Comparison of ENCODE assay signal across 12 mouse cellular contexts in genomic region chr10:62356105-62356730, GRCm38 (mm10). TPM values are rescaled to one million over a fixed set of nuclear protein-coding genes. Genes with fewer than 3 reads are reported as not detected.
A peak's percentile ranks its signal among the peaks of the same experiment; 100 is the strongest.
DNase-seq lines count a peak whose midpoint lies in the region; TF ChIP-seq lines count a peak whose summit lies in the region.
"Had no signal": no experiment of that assay in that cellular context is flagged by ENCODE, and none has a peak within 500 bp of the region (broad histone marks: within the 10 kb centered on the region; RNA-seq: fewer than 3 reads in every experiment).

No protein-coding gene starts in this region.

- H3K27ac ChIP-seq in layer of hippocampus, adult 2 months = peak overlapping the region; percentile 40; the same call in 1 of the 2 replicates
- H3K27ac ChIP-seq: forebrain, embryonic 12.5 days; liver, embryonic 15.5 days; midbrain, embryonic 12.5 days had no signal

- peak; percentile 11 for DNase-seq in adrenal gland, postnatal 14 days
- DNase-seq in adrenal gland, adult 8-10 months = no peak
- DNase-seq in layer of hippocampus, adult 2 months (ENCODE audit: low spot score in 2 of 2) = peak; percentile 51 to 52
- DNase-seq in layer of hippocampus, postnatal 25 days (ENCODE audit: extremely low spot score in 1 of 2, low spot score in 1 of 2) = no peak
- DNase-seq in layer of hippocampus, postnatal 10 days (ENCODE audit: low spot score in 2 of 2) = peak; percentile 57 to 74
- peak; percentile 48 for DNase-seq in right cerebral cortex, postnatal 14 days
- DNase-seq in MN1 (ENCODE audit: low spot score) = no peak
- no peak for DNase-seq in ovary, postnatal 14 days (ENCODE audit: low spot score)
- DNase-seq: embryo, embryonic 11 days had no signal

- H3K4me3 ChIP-seq in layer of hippocampus, adult 2 months = no peak overlapping the region
- H3K4me3 ChIP-seq: forebrain, embryonic 12.5 days; liver, embryonic 15.5 days; midbrain, embryonic 12.5 days had no signal

- no peak for TF ChIP-seq CTCF in layer of hippocampus, adult 2 months (conservative IDR thresholded peaks at IDR 0.05)

RNA-seq across cellular contexts. Expression of gene Hk1, which starts 23.5 kb away (rescaled TPM):
- total RNA-seq in adrenal gland, postnatal 14 days (2021) = 26.0 and 31.1 TPM in 2 replicates
- 10 to 100 TPM; 32.4 to 53.5 (median 42.9) TPM for total RNA-seq in adrenal gland, adult 8-10 months (2022)
- 100 to 1,000 TPM; 292 to 307 TPM for total RNA-seq in layer of hippocampus, adult 2 months (2021)
- total RNA-seq in layer of hippocampus, postnatal 25 days (2021) = 100 to 1,000 TPM; 297 to 303 TPM
- 100 to 1,000 TPM; 280 to 294 TPM for total RNA-seq in layer of hippocampus, postnatal 10 days (2021)

Comparison
In these comparisons a context has a peak if more than half of its experiments do, and no peak if none do; other contexts are left out.
1. DNase-seq: peak in adrenal gland, postnatal 14 days (single experiment), layer of hippocampus, adult 2 months (2 of 2), layer of hippocampus, postnatal 10 days (2 of 2) and right cerebral cortex, postnatal 14 days (single experiment); none in adrenal gland, adult 8-10 months (single experiment), layer of hippocampus, postnatal 25 days (0 of 2), MN1 (single experiment) and ovary, postnatal 14 days (single experiment).